Mouse (Mus musculus) retina, postnatal 7 days (tissue): ENCODE measurements at regions not wholly inside any gene's neighbourhood (a gene's known extent, or its start where the extent isn't known, plus 50 kb on each side); places are given as distances from the start of the nearest gene placed in this dataset.

Source experiments
- DNase-seq: peaks from one replicate; pipeline ENCODE4 v3.0.0-alpha.2; 2012; ENCODE audit warnings: low read depth, low spot score

- no peak for DNase-seq
Measured at GRCm38 (mm10) chr10:111880354-111880753, 92.1 kb upstream of the Krr1 start.

- no peak for DNase-seq
Measured at GRCm38 (mm10) chr10:111881339-111882211, 90.9 kb upstream of the Krr1 start.

DNA sequence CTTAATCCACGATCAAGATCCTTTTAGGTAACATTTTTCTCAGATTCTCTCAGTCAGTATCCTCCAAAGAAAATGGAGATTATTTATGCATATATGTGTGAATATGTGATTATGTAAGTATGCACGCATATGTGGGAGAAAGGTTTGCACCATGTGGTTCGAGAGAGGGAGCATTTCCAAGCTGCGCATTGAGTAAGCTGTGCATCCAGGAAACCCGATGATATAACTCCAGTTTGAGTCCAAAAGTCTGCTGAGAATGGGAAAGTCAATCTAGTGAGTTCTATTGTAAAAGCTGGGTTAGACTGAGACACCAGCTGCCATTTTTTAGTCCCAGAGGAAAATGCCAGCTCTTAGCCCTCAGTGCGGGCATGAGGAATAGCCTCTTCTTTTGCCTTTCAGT, 89.9 kb upstream of the Krr1 start:
- DNase-seq = no peak

DNA sequence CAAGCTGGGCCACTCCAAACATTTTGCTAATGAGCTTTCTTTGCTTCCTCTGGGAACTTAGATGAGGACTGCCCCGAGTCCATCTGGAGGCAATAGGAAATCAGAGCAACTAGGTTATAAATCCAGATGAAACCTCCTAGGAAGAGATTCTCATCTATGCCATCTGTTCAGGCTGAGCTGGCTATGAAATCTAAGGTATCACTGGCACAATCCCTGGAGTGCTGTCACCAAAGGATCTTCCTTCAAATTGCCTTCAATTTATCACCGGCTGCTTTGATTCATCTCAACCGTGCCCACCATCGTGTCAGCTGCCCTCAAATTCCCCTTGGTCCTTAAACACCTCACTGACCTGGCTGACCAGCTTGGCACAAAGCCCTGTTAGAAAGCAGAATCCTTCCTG, 87.8 kb upstream of the Krr1 start:
- DNase-seq = no peak

GRCm38 (mm10) chr10:111889111-111889510, 83.4 kb upstream of the Krr1 start:
- DNase-seq = no peak

- DNase-seq = no peak
Measured at GRCm38 (mm10) chr10:111893489-111893888, 79.0 kb upstream of the Krr1 start.

DNA sequence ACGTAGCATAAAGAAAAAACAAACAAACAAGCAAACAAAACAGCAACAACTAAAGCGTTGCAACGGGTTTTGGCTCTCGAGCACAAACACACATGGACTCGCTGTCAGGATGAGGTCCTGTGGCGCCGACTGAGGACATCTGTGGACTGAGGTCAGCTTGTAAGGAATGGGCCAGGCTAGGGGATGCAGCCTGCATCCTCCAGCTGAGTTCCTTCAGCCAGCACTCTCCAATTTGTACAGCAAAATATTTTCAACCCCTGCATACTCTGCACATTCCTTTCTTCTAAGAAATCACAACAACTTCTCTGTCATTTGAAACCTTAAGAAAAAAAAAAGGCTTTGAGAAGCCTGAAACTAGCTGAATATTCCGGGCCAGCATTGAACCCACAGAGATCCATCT, 78.5 kb upstream of the Krr1 start:
- DNase-seq = no peak

GRCm38 (mm10) chr10:111897361-111897760, 75.1 kb upstream of the Krr1 start:
- no peak for DNase-seq

DNA sequence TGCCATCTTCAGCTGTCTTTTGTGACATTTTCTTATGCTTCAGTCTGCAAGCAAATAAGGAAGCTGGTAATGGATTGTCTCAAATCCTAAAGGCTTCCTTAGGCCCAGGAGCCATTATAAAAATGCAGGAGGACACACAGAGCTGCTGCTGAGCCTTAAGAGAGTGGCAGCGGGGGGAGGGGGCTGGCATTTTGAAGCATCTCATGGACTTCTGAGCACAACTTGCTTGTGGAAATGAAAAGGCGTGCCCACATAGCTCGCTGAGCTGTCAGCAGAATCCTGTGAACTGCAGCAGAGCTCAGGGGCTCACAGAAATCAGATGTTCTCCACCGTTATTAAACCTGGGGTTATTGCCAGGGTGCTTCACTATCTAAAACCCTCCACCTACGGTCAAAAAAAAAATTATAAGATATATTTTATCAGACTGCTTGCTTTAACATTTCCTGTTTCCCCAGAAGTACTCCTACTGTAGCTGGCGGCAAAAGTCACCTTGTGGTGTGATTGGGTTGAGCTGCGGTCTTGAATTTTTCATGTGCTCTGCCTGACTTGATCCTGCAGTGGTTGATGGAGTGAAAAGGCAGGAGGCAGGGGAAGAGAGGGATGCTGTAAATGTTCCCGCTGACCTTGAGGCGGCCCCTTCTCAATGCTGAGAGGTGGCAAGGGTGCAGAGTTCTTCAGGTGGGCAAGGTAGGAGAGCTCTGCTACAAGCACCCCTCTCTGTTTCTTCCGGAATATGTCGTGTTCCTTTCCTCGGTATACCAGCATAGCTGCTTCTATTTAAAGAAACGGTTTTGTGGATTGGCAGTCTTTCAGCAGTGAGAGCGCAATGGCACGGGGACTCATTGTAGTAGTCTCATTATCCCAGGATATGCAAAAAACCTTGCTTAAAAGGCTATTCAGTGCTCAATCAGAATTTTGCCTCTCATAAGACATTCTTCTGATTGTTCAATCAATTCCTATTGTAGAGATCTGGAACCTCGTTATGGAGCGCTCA, 71.4 kb upstream of the Krr1 start:
- no peak for DNase-seq

DNA sequence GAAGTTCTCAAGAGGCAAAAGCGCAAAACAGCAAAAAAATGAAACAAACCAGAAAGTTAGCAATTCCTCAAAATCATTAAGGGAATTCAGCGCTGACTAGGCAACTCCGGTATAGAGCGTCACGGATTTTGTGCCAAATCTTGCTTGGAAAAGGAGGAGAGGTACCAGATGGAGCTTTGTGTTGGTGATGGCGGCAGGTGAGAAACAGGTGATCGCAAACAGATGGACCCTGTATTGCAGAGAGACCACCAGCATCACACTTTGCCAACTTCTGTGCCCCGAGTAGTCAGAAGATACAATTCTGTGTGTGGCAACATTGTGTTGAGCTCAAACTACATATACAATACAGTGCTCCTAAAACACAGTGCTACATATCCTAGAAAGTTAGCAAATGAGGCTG, 68.5 kb upstream of the Krr1 start:
- no peak for DNase-seq

- no peak for DNase-seq
Measured at GRCm38 (mm10) chr10:111907836-111908235, 64.6 kb upstream of the Krr1 start.

DNA sequence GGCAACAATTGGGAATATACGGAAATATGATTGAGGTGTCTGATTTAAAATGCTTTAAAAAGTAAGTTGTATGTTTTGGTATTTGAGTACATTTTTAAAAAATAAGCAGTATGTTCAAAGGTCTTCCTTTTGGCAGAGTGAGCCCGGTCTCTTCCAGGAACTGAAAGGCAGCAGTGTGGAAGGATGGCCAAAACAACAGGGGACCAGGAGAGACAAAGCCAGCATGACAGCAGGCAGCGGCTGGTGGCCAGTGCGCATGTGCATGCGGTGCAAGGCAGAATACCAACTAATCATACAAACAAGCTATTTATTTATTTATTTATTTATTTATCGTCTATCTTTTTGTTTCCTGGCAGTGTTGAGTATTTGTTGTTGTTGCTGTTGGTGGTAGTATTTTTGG, 59.9 kb upstream of the Krr1 start:
- no peak for DNase-seq

GRCm38 (mm10) chr10:111913066-111913785, 59.2 kb upstream of the Krr1 start:
- DNase-seq = no peak

DNA sequence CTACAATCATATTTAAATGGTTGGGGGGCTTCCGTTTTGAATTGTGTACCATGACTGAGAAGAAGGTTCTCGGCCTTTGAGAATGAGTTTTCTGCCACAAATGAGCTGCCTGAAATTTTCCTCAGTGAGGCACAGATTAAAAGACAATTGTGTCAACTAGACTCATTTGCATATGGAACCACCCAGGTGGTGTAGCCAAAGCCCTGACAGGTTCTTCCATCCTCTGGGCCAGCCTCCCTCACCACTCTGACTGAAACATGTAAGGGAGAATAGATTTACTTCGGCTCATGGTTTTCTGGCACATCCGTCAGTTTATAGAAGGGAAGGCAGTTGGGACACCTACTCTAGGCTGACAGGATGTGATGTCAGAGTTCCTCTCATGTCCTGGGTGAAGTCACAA, 58.2 kb upstream of the Krr1 start:
- no peak for DNase-seq

- DNase-seq = no peak
Measured at GRCm38 (mm10) chr10:111918071-111918507, 54.4 kb upstream of the Krr1 start.

DNA sequence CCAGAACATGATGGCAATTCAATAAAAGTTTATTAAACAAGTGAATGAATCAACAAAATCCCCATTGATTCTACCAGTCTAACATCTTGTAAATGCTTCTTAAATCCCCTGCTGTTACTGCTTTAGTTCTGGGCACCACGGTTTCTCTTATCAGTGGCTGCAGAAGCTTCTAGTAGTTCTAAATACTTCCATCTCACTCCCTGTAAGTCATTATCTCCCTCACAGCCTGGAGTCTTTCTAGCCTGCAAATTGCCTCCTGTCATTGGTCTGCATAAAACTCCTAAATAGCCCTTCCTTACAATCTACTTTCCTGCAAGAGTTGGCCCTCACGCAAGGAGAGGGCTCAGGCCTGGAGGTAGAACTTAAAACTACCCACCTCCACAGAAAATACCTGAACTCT, 53.0 kb upstream of the Krr1 start:
- DNase-seq = no peak

DNA sequence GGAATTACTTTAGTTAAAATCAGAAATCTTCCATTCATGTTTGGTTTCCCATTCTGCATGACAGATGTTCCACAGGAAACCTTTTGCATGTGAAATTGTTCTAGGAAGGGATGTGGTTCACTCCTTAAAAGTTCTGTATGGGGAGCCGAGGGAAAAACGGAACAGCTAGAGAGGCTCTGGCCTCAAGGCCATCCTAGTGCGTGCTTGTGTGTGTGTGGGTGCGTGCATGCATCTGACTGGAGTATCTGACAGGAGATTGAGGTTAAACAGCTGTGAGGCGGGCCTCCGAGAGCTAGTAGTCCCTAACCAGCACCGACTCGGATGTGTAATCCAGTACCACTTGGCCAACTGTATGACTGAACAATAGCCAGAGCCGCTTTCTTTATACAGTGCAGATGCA, 51.0 kb upstream of the Krr1 start:
- no peak for DNase-seq
